Mouse (Mus musculus) gastrocnemius, postnatal 10 days (tissue): ENCODE data around the gene Gss. TPM values are rescaled to one million over a fixed set of nuclear protein-coding genes. Genes with fewer than 3 reads are reported as not detected.
"Not testable (repeated sequence)": the region's sequence is repeated elsewhere in the genome, so short reads cannot be mapped to it uniquely, and the experiment has no call there.

Experiments used
- DNase-seq: peaks from one replicate; pipeline ENCODE4 v3.0.0; 2021; ENCODE audit warnings: mixed read lengths
- total RNA-seq, 2 experiments: library from RNA; stranded (reverse); gene quantifications; 2 replicates each; pipeline ENCODE4 v1.2.3; 2021

The Gss gene
- total RNA-seq, 2 experiments from 2014 or later, result 9.2 to 10.4 TPM

DNA sequence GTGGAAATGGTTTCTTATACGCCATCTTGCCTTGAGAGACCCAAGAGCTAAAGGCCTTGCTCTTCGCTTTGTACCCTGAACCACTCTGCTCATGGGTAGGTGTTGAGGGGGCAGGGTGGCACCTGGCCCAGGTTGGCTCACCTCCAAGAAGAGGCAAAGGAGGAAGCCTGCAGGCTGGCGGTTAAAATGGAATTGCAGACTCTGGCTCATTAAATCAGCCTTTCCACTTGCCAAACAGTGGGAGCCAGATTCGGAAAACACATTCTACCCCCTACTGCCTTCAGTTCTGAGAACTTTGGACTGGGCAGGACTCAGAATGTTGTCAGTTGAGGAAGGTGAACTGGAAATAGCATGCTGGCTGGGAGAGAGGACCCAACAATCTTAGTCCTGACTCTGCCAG, 17.9 kb downstream of the Gss start:
- DNase-seq, result peak; percentile 52

- no peak for DNase-seq
Observed at GRCm38 (mm10) chr2:155573996-155574395, 18.6 kb downstream of the Gss start.

- DNase-seq, result no peak
Observed at GRCm38 (mm10) chr2:155573001-155573400, 19.6 kb downstream of the Gss start.

GRCm38 (mm10) chr2:155569223-155569807, 23.3 kb downstream of the Gss start:
- no peak for DNase-seq

DNA sequence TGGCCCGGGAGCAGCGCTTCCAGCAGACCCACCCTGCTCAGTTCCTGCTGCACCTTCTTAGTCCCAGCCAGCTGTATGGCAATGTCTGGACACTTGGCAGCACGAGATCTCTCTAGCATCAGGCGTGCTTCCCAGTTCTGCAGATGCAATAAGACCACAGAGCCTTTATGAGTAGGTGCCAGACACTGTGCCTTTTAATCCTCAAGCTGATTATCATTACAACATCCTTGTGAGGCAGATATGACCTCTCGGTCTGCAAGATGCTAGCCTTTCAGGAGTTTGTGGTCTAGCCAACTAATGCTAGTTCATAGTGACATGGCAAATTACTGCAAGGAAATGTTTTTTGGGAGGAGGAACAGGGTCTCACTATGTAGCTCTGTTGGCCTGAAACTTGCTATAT, 24.9 kb downstream of the Gss start:
- no peak for DNase-seq

GRCm38 (mm10) chr2:155562934-155563333, 29.7 kb downstream of the Gss start:
- no peak for DNase-seq

GRCm38 (mm10) chr2:155562209-155562608, 30.4 kb downstream of the Gss start:
- DNase-seq, result no peak

DNA sequence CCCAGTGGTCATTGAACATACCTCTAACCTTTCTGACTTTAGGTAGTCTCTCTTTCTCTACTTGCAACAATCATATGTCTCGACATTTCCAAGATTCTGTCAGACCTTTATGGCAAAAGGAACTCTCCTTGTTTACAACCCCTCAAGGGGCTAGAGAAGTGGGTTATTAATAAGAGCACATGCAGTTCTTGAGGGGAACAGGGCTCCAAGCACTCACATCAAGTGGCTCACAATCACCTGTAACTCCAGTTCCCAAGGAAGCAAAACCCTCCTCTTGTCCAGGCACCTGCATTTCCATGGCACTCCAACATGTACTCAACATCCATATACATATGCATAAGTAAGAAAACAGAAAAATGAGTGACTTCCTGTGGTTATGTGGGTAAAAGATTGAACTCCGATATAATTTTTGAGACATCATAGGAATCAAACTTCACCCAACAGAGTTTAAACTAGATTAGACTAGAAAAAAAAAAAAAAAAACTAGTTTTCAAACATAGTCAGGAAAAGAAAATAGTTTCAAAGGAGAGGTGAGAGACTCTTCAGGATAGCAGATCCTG, 38.1 kb downstream of the Gss start:
- DNase-seq, result no peak

DNA sequence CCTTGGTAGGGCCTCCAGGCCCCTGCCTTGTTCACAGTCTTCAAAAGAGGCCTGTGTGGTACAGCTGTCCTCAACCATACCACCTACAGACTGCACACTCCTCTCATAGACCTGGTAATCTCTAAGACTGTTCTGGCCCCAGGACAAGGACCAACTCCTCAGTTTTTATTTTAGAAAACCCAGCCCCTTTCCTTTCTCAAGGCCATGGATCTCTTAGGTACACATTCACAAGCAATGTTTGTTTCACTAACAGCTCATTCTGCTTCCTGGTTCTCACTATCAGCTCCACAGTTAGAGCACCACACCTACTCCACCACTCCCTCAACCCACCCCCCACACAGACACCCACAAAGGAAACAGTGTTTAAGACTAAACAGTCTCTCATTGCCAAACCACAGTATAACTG, 39.7 kb downstream of the Gss start:
- no peak for DNase-seq

DNA sequence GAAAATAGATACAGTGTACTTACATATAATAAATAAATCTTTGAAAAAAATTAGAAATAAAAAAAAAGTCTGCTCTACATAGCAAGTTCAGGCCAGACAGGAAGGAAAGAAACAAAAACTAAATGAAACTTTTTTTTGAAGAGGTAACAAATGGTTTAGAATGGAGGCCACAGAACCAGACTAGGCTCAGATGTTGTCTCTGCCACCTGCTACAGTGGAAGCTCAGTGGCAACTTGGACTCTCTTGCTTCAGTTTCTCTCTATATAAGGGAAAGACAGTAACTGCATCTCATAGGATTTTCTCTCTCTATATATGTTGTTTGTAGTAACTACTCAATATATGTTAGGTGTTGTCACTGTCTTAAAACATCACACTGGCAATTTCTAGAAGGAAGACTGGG, 40.3 kb downstream of the Gss start:
- no peak for DNase-seq

GRCm38 (mm10) chr2:155546955-155547354, 45.7 kb downstream of the Gss start:
- DNase-seq, result no peak

DNA sequence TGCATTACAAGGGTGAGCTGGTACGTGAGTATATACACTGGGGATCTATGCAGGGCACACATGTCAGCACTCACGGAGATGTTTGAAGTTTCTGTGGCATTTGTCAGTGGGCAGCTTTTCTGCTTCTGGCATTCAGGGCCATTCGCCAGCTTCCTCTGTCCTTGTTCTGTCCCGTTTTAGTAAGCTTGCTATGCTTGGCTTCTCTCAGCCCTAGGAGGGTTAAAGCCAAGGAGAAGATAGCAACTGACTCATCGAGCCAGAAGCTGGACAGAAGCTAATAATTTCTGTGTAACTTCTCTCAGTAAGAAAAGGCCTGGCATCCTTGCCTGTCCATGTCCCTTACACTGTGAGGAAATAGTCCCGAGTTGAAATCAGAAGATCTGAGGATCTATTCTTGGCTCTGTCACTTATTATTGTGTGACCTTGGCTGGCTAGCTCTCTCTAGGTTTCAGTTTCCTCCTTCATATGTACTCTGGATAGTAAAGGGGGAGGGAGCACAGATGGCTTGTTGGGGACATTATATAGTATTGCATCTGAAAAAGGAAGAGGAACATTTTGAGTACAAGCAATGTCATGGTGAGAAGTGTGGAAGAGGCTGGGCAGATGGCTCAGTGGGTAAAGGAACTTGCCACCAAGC, 51.7 kb downstream of the Gss start:
- DNase-seq, result peak; percentile 30

- no peak for DNase-seq
Observed at GRCm38 (mm10) chr2:155539696-155540095, 52.9 kb downstream of the Gss start.

DNA sequence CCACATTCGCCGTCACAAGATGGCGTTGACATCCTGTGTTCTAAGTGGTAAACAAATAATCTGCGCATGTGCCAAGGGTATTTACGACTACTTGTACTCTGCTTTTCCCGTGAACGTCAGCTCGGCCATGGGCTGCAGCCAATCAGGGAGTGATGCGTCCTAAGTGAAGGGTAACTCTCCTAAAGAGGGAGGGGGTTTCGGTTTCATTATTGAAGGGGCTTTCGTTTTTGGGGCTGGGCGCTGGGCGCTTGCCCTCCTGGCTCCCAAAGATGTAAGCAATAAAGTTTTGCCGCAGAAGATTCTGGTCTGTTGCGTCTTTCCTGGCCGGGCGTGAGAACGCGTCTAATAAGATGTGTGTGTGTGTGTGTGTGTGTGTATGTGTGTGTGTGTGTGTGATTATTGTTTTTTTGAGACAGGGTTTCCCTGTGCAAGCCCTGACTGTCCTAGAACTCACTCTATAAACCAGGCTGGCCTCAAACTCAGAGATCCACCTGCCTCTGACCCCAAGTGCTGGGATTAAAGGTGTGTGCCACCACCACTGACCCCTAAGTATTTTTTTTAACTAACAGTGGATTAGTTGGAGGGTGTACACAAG, 54.0 kb downstream of the Gss start:
- not testable (repeated sequence) for DNase-seq

DNA sequence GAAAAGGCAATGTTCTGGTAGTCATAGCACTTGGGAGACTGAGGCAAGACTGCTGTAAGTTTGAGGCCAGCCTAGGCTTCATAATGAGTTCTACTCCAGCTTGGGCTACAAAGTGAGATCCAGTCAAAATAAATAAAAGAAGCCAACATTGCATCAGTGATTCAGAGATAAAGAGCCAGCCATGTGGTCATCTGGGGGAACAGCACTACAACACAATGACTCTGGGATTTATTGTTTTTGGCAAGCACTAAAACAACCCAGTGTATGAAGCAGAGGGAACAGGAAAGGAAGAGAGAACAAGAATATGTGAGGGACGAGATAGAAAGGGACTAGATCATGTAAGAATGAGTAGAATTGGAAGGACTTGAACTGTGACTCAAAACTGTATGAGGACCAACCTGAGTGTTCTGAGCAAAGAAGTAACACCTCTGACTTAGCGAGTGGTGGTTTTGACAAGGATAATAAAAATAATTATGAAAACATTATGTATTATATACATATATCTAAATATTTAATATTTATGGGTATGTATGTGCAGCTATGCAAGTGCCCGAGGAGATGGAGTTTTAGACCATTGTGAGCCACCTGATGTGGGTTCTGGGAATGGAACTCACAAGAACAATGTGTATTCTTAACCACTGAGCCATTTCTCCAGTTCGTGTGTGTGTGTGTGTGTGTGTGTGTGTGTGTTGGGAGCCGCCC, 54.7 kb downstream of the Gss start:
- no peak for DNase-seq

DNA sequence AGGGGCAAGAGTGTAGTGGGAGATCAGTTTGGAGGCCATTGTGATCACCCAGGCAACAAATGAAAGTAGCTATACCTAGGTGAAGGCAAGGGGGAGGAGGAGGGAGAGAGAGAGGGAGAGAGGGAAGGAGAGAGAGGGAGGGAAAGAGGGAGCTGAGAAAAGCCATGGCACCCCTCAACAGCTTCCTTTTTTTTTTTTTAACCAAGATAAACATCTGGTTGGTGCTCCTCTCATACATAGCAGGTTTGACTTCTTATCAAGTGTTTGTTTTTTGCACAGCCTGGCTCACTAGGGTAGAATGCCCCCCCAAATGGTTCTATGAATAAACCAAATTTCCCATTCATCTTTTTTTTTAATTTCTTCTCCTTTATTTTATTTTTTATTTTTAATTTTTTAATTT, 56.3 kb downstream of the Gss start:
- DNase-seq, result no peak

GRCm38 (mm10) chr2:155527367-155527766, 65.2 kb downstream of the Gss start:
- no peak for DNase-seq

GRCm38 (mm10) chr2:155524378-155524777, 68.2 kb downstream of the Gss start:
- no peak for DNase-seq

DNA sequence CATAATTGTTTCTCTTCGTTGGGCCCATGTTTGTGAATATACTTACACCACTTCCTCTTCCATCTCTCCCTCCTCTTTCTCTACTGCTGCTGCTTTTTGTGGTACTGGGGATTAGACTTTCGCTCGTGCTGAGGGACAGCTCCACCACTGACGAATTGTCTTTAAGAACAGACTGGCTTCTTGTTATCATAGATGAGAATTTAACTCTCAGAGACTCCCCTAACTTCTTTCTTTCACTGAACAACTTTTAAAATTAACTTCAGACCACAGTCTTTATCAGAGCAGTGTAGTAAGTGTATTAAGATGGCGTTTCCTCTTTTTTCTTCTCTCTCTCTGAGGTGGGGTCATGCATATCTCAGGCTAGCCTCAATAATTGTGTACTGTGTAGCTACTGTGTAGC, 68.9 kb downstream of the Gss start:
- DNase-seq, result no peak

- DNase-seq, result no peak
Observed at GRCm38 (mm10) chr2:155518531-155519270, 73.9 kb downstream of the Gss start.

GRCm38 (mm10) chr2:155517455-155518423, 74.9 kb downstream of the Gss start, which contains the start of the genes Acss2 and Ggt7:
Gene Acss2, plus strand, starts transcription at chr2:155517948.
Gene Ggt7, minus strand, starts transcription at chr2:155518237.
- DNase-seq, result peak; percentile 96
